Mouse (Mus musculus) lung, postnatal 0 days (tissue): Measurements from ENCODE around the gene Scpep1. TPM values are rescaled to one million over a fixed set of nuclear protein-coding genes. Genes with fewer than 3 reads are reported as not detected.
A peak's percentile ranks its signal among the peaks of the same experiment; 100 is the strongest.

ENCODE experiments used
- ATAC-seq: fragments of 200-750 bp; cut with Nextera tagmentation; 2 replicates; pipeline ENCODE4 v1.8.0; 2017; ENCODE audit warnings: moderate library complexity
- DNase-seq: peaks from one replicate; pipeline ENCODE4 v3.0.0-alpha.2; 2016; ENCODE audit warnings: low spot score
- H3K27ac ChIP-seq: fragments of 300-500 bp; sonication (generic); 2 replicates; pipeline ENCODE4 v1.5.1; 2014; ENCODE audit warnings: antibody characterized with exemption, mild to moderate bottlenecking, low read length, mixed read lengths
- H3K27me3 ChIP-seq: fragments of 300-500 bp; sonication (generic); replicated peaks from 2 replicates; pipeline ENCODE4 v1.6.1; 2014; ENCODE audit warnings: low read length, mixed read lengths; ENCODE audit not compliant: insufficient read depth
- H3K36me3 ChIP-seq: fragments of 300-500 bp; sonication (generic); 2 replicates; pipeline ENCODE4 v1.6.1; 2014; ENCODE audit warnings: low read length, mixed read lengths; ENCODE audit not compliant: insufficient read depth
- H3K4me1 ChIP-seq: fragments of 300-500 bp; sonication (generic); 2 replicates; pipeline ENCODE4 v1.6.1; 2014; ENCODE audit warnings: antibody characterized with exemption, low read depth, low read length, mixed read lengths; ENCODE audit not compliant: insufficient read depth
- H3K4me2 ChIP-seq: fragments of 300-500 bp; sonication (generic); replicated peaks from 2 replicates; pipeline ENCODE4 v1.6.1; 2014; ENCODE audit warnings: low read depth, mild to moderate bottlenecking, low read length, moderate library complexity, mixed read lengths
- H3K4me3 ChIP-seq: fragments of 300-500 bp; sonication (generic); 2 replicates; pipeline ENCODE4 v1.5.1; 2014; ENCODE audit warnings: low read depth, low read length
- H3K9ac ChIP-seq: fragments of 300-500 bp; sonication (generic); replicated peaks from 2 replicates; pipeline ENCODE4 v1.6.1; 2014; ENCODE audit warnings: low read depth, mild to moderate bottlenecking
- H3K9me3 ChIP-seq: fragments of 300-500 bp; sonication (generic); 2 replicates; pipeline ENCODE4 v1.6.1; 2016; ENCODE audit warnings: low read length, mixed read lengths
- CTCF ChIP-seq: IDR thresholded peaks from 2 replicates; pipeline ENCODE4 v1.5.1; 2016; ENCODE audit warnings: antibody characterized with exemption, mild to moderate bottlenecking
- EP300 ChIP-seq: IDR thresholded peaks from 2 replicates; pipeline ENCODE4 v1.6.1; 2016; ENCODE audit warnings: antibody characterized with exemption, mild to moderate bottlenecking, control low read depth
- WGBS: fragments of 180-500 bp; shearing (Covaris S2); extraction: QIAGEN DNeasy Blood & Tissue Kit; methylation state at CpG from one replicate; pipeline ENCODE4 v1.1.7; 2014; 5-methylcytosine and 5-hydroxymethylcytosine counted together
- polyA plus RNA-seq: library from polyadenylated mRNA; unstranded; fragments of >200 nt; fragmentation: Nextera tagmentation; extraction: Ambion mirVana; gene quantifications from 2 replicates; pipeline ENCODE4 v1.2.1, GENCODE M21; 2015

Scpep1 gene
- polyA plus RNA-seq, result 63.0 and 68.8 TPM in 2 replicates

DNA sequence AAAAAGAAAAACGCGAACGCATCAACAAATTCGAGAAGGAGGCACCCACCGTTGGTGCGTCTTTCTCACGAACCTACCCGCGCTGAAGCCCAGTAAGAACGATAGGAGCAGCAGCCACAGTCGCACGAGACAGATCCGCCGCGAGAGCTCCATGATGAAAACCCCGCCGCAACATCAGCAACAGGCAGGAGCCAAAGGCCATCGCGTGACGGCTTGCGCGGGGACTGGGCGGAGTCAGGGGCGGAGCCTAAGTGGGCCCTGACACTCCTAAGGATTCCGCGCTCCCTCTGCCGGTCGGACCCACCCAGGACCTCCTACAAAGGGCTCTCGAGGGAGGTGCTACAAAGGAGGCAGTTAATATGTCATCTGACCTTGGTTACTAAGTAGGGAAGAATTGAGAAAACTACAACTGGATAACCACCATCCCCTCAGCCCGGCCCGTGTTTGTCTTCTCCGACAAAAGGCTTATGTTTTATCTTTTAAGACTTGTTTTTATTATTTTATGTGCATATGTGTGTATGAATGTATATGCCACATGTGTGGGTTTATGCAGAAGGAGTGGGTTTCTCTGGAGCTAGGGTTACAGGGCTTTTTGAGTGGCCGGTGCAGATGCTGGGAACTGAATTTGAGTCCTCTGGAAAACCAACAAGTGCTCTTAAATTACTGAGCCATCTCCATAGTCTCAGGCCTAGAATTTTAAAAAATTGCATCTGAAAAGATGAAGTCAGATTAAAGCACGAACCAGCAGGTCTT, at the start of gene Scpep1:
Scpep1 (minus strand) TSS at position 249 of the 753 bp plus-strand sequence.
- Histone ChIP-seq H3K9me3 (no peaks in the 10 kb centered on the region), H3K9ac (no peak within 1 kb of the TSS), H3K4me1 (no peaks in the 10 kb centered on the region), H3K27ac (peak within 1 kb of the TSS; percentile 43), H3K4me3 (peak within 1 kb of the TSS; percentile 41), H3K36me3 (no peaks in the 10 kb centered on the region), H3K27me3 (no peaks in the 10 kb centered on the region), H3K4me2 (peak within 1 kb of the TSS; percentile 54)
- 3% methylated on average over 34 of the region's 34 CpGs for WGBS
- ATAC-seq (peak; percentile 100), DNase-seq (peak; percentile 98)
- TF ChIP-seq CTCF (peak; percentile 88), EP300 (no peak)

DNA sequence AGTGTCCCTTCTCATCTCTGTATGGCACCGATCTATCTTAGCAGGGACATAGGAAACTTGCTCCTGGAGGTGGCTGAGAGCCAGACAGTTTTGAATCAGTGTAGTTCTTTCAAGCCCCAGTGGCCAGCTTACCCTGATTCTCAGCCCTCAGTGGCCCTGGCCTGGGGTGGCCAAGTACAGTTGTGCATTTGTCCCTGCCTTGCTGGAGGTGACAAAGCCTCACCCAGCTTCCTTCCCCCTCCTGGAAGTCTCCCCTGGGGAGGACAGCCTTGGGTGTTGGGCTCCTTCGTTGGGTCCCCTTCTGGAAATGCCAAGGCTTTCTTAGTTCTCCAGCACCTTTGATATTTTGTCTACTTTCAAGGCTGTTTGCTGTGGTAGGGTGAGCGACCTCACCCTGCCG, 48.5 kb upstream of the Scpep1 start:
- Histone ChIP-seq H3K27me3 (no peaks in the 10 kb centered on the region), H3K9ac (no peak overlapping the region), H3K4me3 (no peak overlapping the region), H3K27ac (no peak overlapping the region), H3K4me1 (peaks cover 16% of the 10 kb centered on the region; the same call in 1 of the 2 replicates), H3K9me3 (no peaks in the 10 kb centered on the region), H3K4me2 (peak overlapping the region; percentile 87), H3K36me3 (0 out of 2 replicates have a peak, but pooled peaks cover 16% of the 10 kb centered on the region)
- no peak for TF ChIP-seq EP300
- no peak for TF ChIP-seq CTCF
- ATAC-seq (no peak), DNase-seq (no peak)
- 40% methylated on average over 4 of the region's 4 CpGs for WGBS

DNA sequence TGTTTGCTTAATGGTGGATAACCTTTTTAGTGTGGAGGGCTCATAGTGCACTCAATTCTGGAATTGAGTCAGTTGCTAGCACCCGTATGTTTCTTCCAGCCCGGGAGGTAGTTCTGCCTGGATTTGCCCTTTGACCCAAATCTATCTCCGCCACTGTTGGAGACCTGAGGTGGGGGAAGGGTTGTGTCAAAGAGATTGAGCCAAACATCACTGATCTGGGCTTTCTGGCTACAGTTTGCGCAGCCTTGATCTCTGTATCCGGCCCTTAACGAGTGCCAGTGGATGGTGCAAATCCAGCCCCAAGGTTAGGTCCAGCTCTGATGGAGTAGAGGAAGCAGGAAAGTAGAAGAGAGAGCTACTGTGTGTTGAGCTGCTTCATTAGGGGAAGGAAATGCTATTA, 47.8 kb upstream of the Scpep1 start:
- Histone ChIP-seq H3K4me1 (peaks cover 16% of the 10 kb centered on the region; the same call in 1 of the 2 replicates), H3K4me2 (peak overlapping the region; percentile 87), H3K27me3 (no peaks in the 10 kb centered on the region), H3K27ac (peak overlapping the region; percentile 43), H3K36me3 (0 out of 2 replicates have a peak, but pooled peaks cover 13% of the 10 kb centered on the region), H3K9ac (no peak overlapping the region), H3K9me3 (no peaks in the 10 kb centered on the region), H3K4me3 (peak overlapping the region; percentile 23)
- no peak for TF ChIP-seq EP300
- TF ChIP-seq CTCF, result no peak
- DNase-seq (no peak), ATAC-seq (no peak)
- WGBS, result 17% methylated on average over 6 of the region's 6 CpGs

DNA sequence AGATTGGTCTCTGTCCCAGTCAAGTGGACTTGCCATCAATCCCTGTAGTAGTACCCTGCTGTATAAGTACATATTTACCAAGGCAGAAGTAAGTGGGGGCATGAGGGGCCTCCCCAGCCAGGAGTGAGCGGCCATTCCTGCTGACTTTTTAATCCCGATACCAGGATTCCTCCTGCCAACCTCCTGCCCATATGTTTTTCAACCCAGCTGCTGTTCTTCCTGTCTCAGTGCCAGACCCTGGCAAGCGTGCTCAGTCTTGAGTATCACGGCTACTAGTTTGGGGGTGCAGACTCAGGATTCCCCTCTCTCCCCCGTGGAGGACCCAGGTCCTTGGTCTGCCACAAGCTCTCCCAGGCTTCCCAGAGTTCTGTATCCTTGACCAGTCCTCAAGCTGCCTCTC, 47.4 kb upstream of the Scpep1 start:
- 0 out of 2 replicates have a peak, but pooled peaks cover 13% of the 10 kb centered on the region for H3K36me3 ChIP-seq
- ATAC-seq (no peak), DNase-seq (no peak)
- H3K27me3 ChIP-seq, result no peaks in the 10 kb centered on the region
- peak overlapping the region; percentile 1; the same call in 1 of the 2 replicates for H3K9ac ChIP-seq
- H3K4me2 ChIP-seq, result peak overlapping the region; percentile 87
- H3K4me1 ChIP-seq, result peaks cover 16% of the 10 kb centered on the region; the same call in 1 of the 2 replicates
- peak overlapping the region; percentile 43 for H3K27ac ChIP-seq
- TF ChIP-seq CTCF (no peak), EP300 (no peak)
- peak overlapping the region; percentile 23 for H3K4me3 ChIP-seq
- WGBS, result 23% methylated on average over 5 of the region's 5 CpGs
- H3K9me3 ChIP-seq, result no peaks in the 10 kb centered on the region

DNA sequence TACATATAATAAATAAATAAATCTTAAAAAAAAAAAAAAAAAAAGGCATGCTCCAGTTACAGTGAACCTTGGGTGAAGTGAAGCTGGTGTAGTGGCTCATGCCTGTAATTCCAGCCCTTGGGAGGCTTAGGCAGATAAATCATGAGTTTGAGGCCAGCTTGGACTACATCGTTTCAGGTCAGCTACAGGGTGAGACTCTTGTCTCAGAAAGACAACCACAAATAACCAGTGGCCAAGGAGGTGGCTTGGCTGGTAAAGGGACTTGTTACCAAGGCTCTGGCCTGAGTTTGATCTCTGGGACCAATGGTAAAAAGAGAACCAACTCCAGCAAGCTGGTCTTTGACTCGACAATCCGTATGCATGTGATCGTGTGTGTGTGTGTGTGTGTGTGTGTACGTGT, 46.8 kb upstream of the Scpep1 start:
- WGBS, result 79% methylated on average over 5 of the region's 5 CpGs
- H3K27me3 ChIP-seq, result no peaks in the 10 kb centered on the region
- H3K4me3 ChIP-seq, result peak overlapping the region; percentile 23
- H3K27ac ChIP-seq, result no peak overlapping the region
- H3K4me1 ChIP-seq, result peaks cover 16% of the 10 kb centered on the region; the same call in 1 of the 2 replicates
- DNase-seq (no peak), ATAC-seq (no peak)
- 0 out of 2 replicates have a peak, but pooled peaks cover 11% of the 10 kb centered on the region for H3K36me3 ChIP-seq
- TF ChIP-seq EP300 (no peak), CTCF (no peak)
- H3K9me3 ChIP-seq, result no peaks in the 10 kb centered on the region
- H3K9ac ChIP-seq, result 0 out of 2 replicates have a peak overlapping the region, but pooled peaks have one; percentile 1
- peak overlapping the region; percentile 87 for H3K4me2 ChIP-seq

DNA sequence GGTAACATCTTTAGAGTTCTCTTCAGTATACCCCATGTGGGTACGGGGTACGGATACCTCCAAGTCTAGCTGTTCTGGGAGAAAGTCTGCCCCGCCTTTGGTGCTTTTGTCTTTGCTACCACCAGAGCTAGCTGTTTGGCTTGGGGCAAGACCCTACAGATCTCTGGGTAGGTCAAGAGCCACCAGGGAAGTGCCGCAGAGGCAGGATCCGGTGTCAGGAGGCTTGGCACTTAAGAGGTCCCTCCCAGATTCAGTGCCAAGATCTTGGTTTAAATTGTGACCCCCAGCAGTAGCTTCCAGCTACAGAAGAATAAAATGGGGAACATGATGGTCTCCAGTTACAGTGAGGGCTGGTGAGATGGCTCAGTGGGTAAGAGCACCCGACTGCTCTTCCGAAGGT, 46.3 kb upstream of the Scpep1 start:
- WGBS, result 84% methylated on average over 7 of the region's 7 CpGs
- DNase-seq (no peak), ATAC-seq (no peak)
- peak overlapping the region; percentile 86 for H3K4me3 ChIP-seq
- no peak overlapping the region for H3K27ac ChIP-seq
- H3K27me3 ChIP-seq, result no peaks in the 10 kb centered on the region
- no peaks in the 10 kb centered on the region for H3K9me3 ChIP-seq
- H3K4me2 ChIP-seq, result peak overlapping the region; percentile 87
- TF ChIP-seq EP300 (no peak), CTCF (no peak)
- H3K9ac ChIP-seq, result 0 out of 2 replicates have a peak overlapping the region, but pooled peaks have one; percentile 4
- 0 out of 2 replicates have a peak, but pooled peaks cover 9% of the 10 kb centered on the region for H3K36me3 ChIP-seq
- H3K4me1 ChIP-seq, result peaks cover 16% of the 10 kb centered on the region; the same call in 1 of the 2 replicates
